Mouse (Mus musculus): ENCODE data around the gene Senp1. TPM values are rescaled to one million over a fixed set of nuclear protein-coding genes. Genes with fewer than 3 reads are reported as not detected.

Senp1 gene
- total and polyA plus RNA-seq, 2 experiments, result 3.7 to 4.4 TPM

GRCm38 (mm10) chr15:98106506-98106905 is 13.0 kb upstream of the Senp1 start:
- Histone ChIP-seq H3K27ac (replicated peaks; ENCODE audit: insufficient read depth, low read depth, low read length) (no peak overlapping the region), H3K4me3 (ENCODE audit: insufficient read depth, low read depth, low read length) (no peak overlapping the region), H3K9ac (ENCODE audit: low read depth, low read length) (no peak overlapping the region), H3K4me1 (ENCODE audit: control insufficient read depth, insufficient read depth, low read length) (peaks cover 3% of the 10 kb centered on the region; the same call in 1 of the 2 replicates), H3K36me3 (ENCODE audit: control insufficient read depth, insufficient read depth, low read length) (no peaks in the 10 kb centered on the region), H3K27me3 (ENCODE audit: control insufficient read depth, insufficient read depth, low read length) (no peaks in the 10 kb centered on the region), H3K79me2 (ENCODE audit: control insufficient read depth, insufficient read depth, low read length) (no peaks in the 10 kb centered on the region)
- no peak for TF ChIP-seq CTCF (IDR thresholded peaks at IDR 0.05; ENCODE audit: low read depth, low read length)
- no peak for TF ChIP-seq POLR2A (IDR thresholded peaks at IDR 0.05; ENCODE audit: extremely low read depth, insufficient read depth, low read length)
- 69% methylated on average over 6 of the region's 6 CpGs for WGBS
- no peak for DNase-seq (ENCODE audit: extremely low read depth, low read depth, low spot score)

- Histone ChIP-seq H3K79me2 (ENCODE audit: control insufficient read depth, insufficient read depth, low read length) (no peaks in the 10 kb centered on the region), H3K27me3 (ENCODE audit: control insufficient read depth, insufficient read depth, low read length) (no peaks in the 10 kb centered on the region), H3K9ac (ENCODE audit: low read depth, low read length) (no peak overlapping the region), H3K4me3 (ENCODE audit: insufficient read depth, low read depth, low read length) (no peak overlapping the region), H3K36me3 (ENCODE audit: control insufficient read depth, insufficient read depth, low read length) (no peaks in the 10 kb centered on the region), H3K27ac (replicated peaks; ENCODE audit: insufficient read depth, low read depth, low read length) (no peak overlapping the region), H3K4me1 (ENCODE audit: control insufficient read depth, insufficient read depth, low read length) (no peaks in the 10 kb centered on the region)
- DNase-seq (ENCODE audit: extremely low read depth, low read depth, low spot score), result no peak
- TF ChIP-seq CTCF (IDR thresholded peaks at IDR 0.05; ENCODE audit: low read depth, low read length) (no peak), POLR2A (IDR thresholded peaks at IDR 0.05; ENCODE audit: extremely low read depth, insufficient read depth, low read length) (no peak)
- WGBS, result 89% methylated on average over 6 of the region's 6 CpGs
These were observed 8.9 kb upstream of the Senp1 start for GRCm38 (mm10) chr15:98102401-98102800.

GRCm38 (mm10) chr15:98098519-98098918 is 5.0 kb upstream of the Senp1 start:
- WGBS, result 92% methylated on average over 9 of the region's 9 CpGs
- H3K27me3 ChIP-seq (ENCODE audit: control insufficient read depth, insufficient read depth, low read length), result no peaks in the 10 kb centered on the region
- H3K4me1 ChIP-seq (ENCODE audit: control insufficient read depth, insufficient read depth, low read length), result no peaks in the 10 kb centered on the region
- no peaks in the 10 kb centered on the region for H3K79me2 ChIP-seq (ENCODE audit: control insufficient read depth, insufficient read depth, low read length)
- no peak overlapping the region for H3K27ac ChIP-seq (replicated peaks; ENCODE audit: insufficient read depth, low read depth, low read length)
- no peak overlapping the region for H3K9ac ChIP-seq (ENCODE audit: low read depth, low read length)
- H3K4me3 ChIP-seq (ENCODE audit: insufficient read depth, low read depth, low read length), result no peak overlapping the region
- DNase-seq (ENCODE audit: extremely low read depth, low read depth, low spot score), result no peak
- H3K36me3 ChIP-seq (ENCODE audit: control insufficient read depth, insufficient read depth, low read length), result no peaks in the 10 kb centered on the region
- TF ChIP-seq POLR2A (IDR thresholded peaks at IDR 0.05; ENCODE audit: extremely low read depth, insufficient read depth, low read length) (no peak), CTCF (IDR thresholded peaks at IDR 0.05; ENCODE audit: low read depth, low read length) (no peak)

GRCm38 (mm10) chr15:98096957-98097356 is 3.4 kb upstream of the Senp1 start:
- Histone ChIP-seq H3K4me1 (ENCODE audit: control insufficient read depth, insufficient read depth, low read length) (peaks cover 3% of the 10 kb centered on the region; the same call in 1 of the 2 replicates), H3K36me3 (ENCODE audit: control insufficient read depth, insufficient read depth, low read length) (no peaks in the 10 kb centered on the region), H3K9ac (ENCODE audit: low read depth, low read length) (no peak overlapping the region), H3K79me2 (ENCODE audit: control insufficient read depth, insufficient read depth, low read length) (no peaks in the 10 kb centered on the region), H3K27ac (replicated peaks; ENCODE audit: insufficient read depth, low read depth, low read length) (no peak overlapping the region), H3K27me3 (ENCODE audit: control insufficient read depth, insufficient read depth, low read length) (no peaks in the 10 kb centered on the region), H3K4me3 (ENCODE audit: insufficient read depth, low read depth, low read length) (no peak overlapping the region)
- no peak for DNase-seq (ENCODE audit: extremely low read depth, low read depth, low spot score)
- WGBS, result 59% methylated on average over 3 of the region's 3 CpGs
- TF ChIP-seq CTCF (IDR thresholded peaks at IDR 0.05; ENCODE audit: low read depth, low read length) (peak; percentile 38; the same call in 1 of the 2 replicates), POLR2A (IDR thresholded peaks at IDR 0.05; ENCODE audit: extremely low read depth, insufficient read depth, low read length) (no peak)

GRCm38 (mm10) chr15:98094905-98095304 is 1.4 kb upstream of the Senp1 start:
- Histone ChIP-seq H3K27me3 (ENCODE audit: control insufficient read depth, insufficient read depth, low read length) (no peaks in the 10 kb centered on the region), H3K36me3 (ENCODE audit: control insufficient read depth, insufficient read depth, low read length) (no peaks in the 10 kb centered on the region), H3K79me2 (ENCODE audit: control insufficient read depth, insufficient read depth, low read length) (peaks cover 2% of the 10 kb centered on the region; the same call in 1 of the 2 replicates), H3K9ac (ENCODE audit: low read depth, low read length) (no peak overlapping the region), H3K4me1 (ENCODE audit: control insufficient read depth, insufficient read depth, low read length) (peaks cover 3% of the 10 kb centered on the region; the same call in 1 of the 2 replicates), H3K4me3 (ENCODE audit: insufficient read depth, low read depth, low read length) (no peak overlapping the region), H3K27ac (replicated peaks; ENCODE audit: insufficient read depth, low read depth, low read length) (no peak overlapping the region)
- no peak for DNase-seq (ENCODE audit: extremely low read depth, low read depth, low spot score)
- TF ChIP-seq POLR2A (IDR thresholded peaks at IDR 0.05; ENCODE audit: extremely low read depth, insufficient read depth, low read length), result no peak
- TF ChIP-seq CTCF (IDR thresholded peaks at IDR 0.05; ENCODE audit: low read depth, low read length), result no peak
- 94% methylated on average over 12 of the region's 12 CpGs for WGBS

GRCm38 (mm10) chr15:98092372-98093120 is 998 bp downstream of the Senp1 start, which contains the start of gene Pfkm:
Gene Pfkm, plus strand, starts transcription at chr15:98092589.
- Histone ChIP-seq H3K9ac (ENCODE audit: low read depth, low read length) (peak within 1 kb of the TSS; percentile 86), H3K27ac (replicated peaks; ENCODE audit: insufficient read depth, low read depth, low read length) (peak within 1 kb of the TSS; percentile 82), H3K4me3 (ENCODE audit: insufficient read depth, low read depth, low read length) (peak within 1 kb of the TSS; percentile 69), H3K27me3 (ENCODE audit: control insufficient read depth, insufficient read depth, low read length) (no peaks in the 10 kb centered on the region), H3K4me1 (ENCODE audit: control insufficient read depth, insufficient read depth, low read length) (peaks cover 3% of the 10 kb centered on the region; the same call in 1 of the 2 replicates), H3K36me3 (ENCODE audit: control insufficient read depth, insufficient read depth, low read length) (no peaks in the 10 kb centered on the region), H3K79me2 (ENCODE audit: control insufficient read depth, insufficient read depth, low read length) (peaks cover 5% of the 10 kb centered on the region; the same call in 1 of the 2 replicates)
- WGBS, result under 1% methylated on average over 30 of the region's 30 CpGs
- DNase-seq (ENCODE audit: extremely low read depth, low read depth, low spot score), result peak; percentile 8
- no peak for TF ChIP-seq CTCF (IDR thresholded peaks at IDR 0.05; ENCODE audit: low read depth, low read length)
- no peak for TF ChIP-seq POLR2A (IDR thresholded peaks at IDR 0.05; ENCODE audit: extremely low read depth, insufficient read depth, low read length)

Data from liver, adult 2 months (tissue).